Mouse (Mus musculus): ENCODE data around the gene Cox6a2.

DNA sequence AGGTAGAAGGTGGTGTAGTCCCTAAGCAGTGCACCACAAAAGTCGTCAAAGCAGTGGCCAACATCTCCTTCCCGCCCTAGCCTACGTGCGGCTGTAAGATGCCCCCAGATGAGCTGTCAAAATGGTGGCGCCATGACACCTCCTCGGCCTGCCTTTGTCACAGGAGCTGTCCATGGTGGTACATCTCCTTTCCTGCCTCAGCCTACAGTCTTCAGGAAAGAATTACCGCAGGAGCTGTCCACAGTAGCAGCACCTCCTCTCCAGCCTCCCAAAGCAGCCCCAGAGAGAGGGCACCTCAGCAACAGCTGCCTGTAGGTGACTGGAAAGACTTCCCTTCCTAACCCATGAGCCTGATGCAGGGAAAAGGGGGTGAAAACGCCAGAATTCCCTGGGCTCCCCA is 25.6 kb upstream of the Cox6a2 start:
- TF ChIP-seq CTCF (IDR thresholded peaks at IDR 0.05; ENCODE audit: low read depth) (no peak), EP300 (IDR thresholded peaks at IDR 0.05; ENCODE audit: low read depth) (no peak)
